Mouse (Mus musculus): ENCODE measurements around the gene Tab2.
A peak's percentile ranks its signal among the peaks of the same experiment; 100 is the strongest.

Tab2 gene

DNA sequence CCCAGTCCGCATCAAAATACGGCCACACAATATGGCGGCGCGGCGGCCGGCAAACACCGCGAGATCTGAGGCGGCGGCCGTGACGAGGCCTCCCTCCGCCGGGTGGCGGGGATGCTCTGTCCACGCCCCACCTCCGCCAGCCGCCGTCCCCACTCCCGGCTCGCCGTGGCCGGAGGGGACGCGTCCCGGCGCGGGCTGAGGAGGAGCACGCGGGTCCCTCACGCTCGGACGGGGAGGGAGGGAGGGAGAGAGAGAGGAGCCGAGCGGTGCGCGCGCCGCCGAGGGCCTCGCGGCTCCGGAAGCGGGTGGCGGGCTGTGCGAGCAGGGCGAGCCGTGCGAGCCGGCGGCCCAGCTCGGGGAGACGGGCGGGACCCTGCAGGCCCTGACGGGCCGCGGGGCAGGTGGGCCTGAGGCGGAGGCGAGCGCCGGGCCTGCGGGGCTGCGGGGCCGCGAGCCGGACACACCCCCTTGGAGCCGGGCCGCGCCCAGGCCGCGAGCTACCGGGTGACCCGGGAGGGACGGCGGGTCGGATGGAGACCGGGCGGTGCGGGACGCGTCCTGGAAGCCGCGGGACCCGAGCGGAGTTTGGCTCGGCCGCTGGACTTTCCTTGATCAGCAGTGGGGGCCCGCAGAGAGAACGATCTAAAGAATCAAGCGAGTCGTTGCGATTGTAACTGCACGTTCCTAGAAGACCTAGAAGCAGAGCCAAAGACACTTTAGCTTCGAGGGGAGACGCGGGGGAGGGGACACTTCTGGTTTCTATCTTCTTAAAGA, at the start of gene Tab2:
Gene Tab2, minus strand, starts transcription at position 3 of the 774 bp plus-strand sequence.
- DNase-seq (ENCODE audit: low read depth, low spot score) = peak; percentile 78

DNA sequence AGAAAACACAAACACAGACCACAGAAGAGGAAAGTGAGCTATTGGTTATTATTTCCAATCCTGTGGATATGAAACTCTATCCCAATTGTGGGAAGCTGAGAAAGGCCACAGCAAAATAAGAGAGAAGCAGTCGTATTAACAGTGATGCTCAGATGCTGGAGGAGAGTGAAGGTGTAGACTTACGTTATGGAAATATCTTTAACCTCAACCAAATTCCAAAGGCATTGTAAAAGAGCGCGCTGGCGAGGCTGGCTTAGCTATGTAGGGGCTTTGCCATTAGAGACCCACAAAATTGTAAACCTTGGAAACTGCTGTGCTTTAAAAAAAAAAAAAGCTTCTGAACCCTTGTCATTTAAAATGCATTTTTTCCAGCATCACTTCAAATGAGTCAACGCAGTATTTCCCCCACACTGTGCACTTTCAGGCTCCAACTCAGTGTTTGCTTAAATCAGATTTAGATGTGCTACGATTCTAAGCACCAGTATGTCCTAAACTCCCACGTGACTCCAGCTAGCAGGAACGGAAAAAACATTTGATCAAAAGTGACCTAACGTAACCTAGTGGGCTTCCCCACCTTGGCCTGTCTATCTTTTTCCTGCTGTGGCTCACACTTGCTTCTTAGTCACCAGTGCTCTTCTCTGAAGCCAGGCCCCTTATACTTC, 36.4 kb upstream of the Tab2 start:
- no peak for DNase-seq (ENCODE audit: low read depth, low spot score)

DNA sequence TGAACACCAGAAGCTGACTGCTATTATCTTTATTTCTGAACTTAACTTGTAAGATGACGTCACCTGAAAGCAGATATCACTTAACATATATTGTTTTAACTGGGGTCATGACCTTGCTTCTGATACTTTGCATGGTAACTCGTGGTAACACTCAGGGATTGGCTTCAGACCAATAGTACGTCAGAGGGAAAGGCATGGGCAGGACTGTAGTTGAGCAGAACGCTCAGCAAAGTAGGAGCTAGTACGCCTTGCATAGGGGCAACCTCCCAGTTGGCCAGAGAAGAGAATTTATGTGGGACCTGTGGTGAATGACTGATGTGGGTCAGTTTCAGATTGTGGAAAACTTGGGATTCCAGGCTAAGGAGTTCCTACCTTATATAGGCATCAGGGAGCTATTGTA, 35.6 kb upstream of the Tab2 start:
- no peak for DNase-seq (ENCODE audit: low read depth, low spot score)

DNA sequence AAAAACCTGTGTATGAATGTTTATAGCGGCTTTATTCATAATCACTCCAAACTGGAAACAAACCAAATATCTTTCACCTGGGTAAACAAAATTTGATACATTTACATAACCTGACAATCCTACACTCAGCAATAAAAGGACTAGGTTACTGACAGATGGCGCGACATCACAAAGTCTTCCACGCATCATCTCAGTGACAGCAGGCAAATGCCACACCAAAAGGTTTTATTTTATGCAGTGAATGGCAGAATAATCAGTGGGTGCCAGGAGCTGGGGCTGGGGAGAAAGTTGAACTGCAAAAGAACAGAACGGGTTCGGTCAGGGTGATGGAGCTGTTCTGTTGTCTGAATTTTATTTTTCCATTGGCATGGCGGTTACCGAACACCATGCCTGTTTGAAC, 31.5 kb upstream of the Tab2 start:
- no peak for DNase-seq (ENCODE audit: low read depth, low spot score)

DNA sequence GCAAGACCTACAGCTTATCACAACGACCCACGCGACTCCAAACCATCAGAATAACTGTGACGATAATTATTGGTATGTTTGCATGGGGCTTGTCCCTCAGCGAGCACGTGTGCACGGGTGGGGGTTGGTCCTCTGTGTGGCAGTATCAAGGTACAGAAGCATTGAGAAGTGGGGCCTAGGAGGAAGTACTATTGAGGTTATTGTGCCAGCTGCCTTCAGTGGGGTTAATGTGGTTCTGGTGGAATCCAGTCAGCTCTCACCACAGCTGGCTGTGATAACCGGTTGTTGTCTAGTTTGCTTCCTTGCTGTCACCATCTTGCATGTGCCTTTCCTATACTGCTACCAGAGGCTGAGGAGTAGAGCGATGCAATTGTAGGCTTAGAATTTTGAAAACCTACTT, 20.4 kb upstream of the Tab2 start:
- DNase-seq (ENCODE audit: low read depth, low spot score) = no peak

DNA sequence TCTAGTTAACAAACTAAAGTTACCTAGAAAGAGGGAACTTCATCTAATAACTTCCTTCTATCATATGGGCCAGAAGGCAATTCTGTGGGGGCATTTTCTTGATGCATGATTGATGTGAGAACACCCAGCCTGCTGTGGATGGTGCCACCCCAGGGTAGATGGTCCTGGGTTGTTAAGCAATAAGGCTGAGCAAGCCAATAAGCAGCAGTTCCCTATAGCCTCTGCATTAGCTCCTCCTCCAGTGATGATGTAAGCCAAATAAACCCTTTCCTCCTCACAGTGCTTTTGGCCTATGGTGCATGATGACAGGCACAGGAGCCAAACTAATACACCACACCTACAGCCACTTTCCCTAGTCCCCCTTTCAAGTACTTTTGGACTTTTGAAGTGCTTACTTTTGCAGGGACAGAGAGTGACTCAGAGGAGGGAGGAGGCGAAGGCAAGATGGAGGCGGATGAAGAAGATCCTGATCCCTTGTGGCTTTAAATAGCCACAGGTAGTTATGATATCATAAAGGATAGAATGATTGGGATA, 12.8 kb upstream of the Tab2 start:
- no peak for DNase-seq (ENCODE audit: low read depth, low spot score)

DNA sequence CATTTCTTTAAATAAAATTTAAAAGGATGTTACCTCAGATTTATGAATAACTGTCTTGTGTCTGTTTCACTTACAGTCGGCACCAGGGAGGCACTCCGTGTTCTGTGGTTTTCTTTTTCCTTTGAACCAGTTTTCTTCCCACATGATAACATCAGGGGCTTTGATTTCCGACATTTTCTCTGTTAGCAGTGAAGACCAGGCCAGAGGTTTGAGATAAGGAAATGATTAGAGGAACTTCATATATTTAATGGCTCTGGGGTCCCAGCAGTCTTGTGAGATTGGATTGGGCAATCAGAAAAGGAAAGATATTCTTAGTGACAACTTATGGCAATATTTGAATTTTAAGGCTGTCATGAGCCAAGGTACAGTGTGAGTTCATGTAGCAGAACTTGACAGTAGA, 11.1 kb upstream of the Tab2 start:
- DNase-seq (ENCODE audit: low read depth, low spot score) = no peak

DNA sequence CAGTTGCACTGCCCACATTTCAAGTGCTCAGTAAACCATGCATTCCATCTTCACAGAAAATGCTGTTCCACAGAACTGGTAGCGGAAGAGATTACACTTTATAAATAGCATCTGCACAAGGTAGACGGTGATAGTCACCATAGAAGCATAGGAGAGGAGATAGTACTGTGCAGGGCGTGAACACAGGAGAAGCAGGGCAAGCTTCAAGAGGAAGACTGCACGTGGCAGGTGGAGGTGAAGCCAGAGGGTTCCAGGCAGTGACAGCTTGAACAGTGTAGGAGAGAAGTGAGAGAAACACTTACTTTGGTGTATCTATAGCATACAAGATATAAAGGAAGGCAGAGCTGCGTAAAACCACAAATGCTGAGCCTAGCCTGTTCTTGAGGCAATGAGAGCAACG, 3.0 kb upstream of the Tab2 start:
- no peak for DNase-seq (ENCODE audit: low read depth, low spot score)

DNA sequence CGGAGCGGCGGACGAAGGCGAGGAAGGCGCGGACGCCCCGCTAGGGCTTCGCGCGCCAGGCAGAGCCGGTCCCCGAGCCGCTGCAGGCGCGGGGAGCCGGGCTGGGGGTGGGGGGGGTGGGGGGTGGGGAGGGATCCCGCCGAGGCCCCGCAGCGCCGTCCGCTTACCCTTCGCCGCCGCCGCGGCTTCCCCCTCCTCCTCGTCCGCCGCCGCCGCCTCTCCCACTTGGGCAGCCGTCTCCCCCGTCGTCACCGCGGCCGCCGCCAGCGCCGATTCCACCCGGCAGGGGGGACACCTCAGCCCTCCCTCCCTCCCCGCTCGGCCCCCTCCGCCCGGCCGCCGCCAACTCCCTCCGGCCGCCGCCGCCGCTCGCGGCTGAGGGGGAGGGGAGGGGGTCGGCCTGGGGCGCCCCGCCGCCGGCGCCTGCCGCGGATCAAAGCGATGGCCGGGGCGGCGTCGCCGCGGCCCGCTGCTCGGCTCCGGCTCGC, 352 bp downstream of the Tab2 start:
- DNase-seq (ENCODE audit: low read depth, low spot score) = no peak

DNA sequence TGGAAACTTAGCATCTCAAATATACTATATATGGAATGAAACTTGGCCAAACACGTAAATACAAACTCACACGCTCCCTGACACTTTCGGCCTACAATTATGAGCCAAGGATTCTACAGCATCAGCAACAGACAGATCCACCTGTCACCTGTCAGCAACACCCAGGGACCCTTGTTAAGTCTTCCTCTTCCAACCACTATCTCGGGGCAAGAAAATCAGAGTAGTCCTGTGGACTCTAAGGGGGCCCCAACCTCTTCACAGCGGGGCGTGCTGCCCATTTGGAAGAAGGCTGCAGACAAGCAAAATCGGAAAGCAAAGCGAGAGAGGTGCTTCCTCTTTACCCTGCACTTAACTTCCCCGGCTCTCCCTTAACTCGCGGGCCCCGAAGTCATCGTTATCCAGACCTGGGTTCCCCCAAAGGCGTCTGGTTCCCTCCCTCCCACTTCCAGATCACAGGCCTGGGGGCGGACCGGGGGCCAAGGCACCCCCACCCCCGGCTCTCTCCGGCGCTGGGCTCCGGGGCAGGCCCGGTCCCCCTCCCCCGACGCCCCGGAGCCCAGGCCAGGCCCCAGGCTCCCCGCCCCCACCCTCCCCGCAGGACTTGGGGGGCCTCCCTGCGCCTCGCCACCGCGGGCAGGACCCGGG, 919 bp downstream of the Tab2 start:
- peak; percentile 12 for DNase-seq (ENCODE audit: low read depth, low spot score)

DNA sequence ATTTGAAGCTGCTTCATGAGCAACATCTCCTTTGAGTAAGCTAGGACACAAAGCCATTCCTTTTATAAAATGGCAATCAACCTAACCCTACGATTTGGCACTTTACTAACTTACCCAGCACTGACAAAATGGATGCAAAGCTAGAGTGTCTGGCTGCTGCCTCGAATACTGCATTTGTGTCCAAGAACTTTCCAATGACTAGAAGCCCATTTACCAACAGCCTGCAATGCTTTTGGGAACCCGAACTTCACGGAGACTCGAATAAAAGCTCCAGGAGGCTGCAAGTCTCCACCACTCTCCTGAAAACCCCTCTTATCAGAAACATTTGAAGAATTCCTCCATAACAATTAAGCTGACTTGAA, 1.4 kb downstream of the Tab2 start:
- DNase-seq (ENCODE audit: low read depth, low spot score) = no peak

DNA sequence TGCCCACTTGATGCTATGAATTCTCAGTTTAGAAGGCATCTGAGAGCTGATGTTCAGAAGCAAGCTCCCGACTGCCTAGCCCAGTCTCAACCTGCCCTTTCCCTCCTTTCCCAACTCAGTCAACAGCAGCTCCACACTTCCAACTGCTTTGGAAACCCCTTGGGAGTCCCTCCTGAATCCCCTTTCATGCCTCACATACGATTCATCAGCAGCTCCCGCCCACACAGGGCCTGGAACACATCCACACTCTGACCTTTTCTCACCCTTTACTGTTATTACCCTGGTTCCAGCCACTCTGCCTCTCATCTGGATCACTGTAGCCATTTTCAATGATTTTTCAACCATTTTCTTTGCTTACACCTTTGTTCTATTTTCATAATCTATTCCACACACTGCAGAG, 13.0 kb downstream of the Tab2 start:
- DNase-seq (ENCODE audit: low read depth, low spot score) = no peak

DNA sequence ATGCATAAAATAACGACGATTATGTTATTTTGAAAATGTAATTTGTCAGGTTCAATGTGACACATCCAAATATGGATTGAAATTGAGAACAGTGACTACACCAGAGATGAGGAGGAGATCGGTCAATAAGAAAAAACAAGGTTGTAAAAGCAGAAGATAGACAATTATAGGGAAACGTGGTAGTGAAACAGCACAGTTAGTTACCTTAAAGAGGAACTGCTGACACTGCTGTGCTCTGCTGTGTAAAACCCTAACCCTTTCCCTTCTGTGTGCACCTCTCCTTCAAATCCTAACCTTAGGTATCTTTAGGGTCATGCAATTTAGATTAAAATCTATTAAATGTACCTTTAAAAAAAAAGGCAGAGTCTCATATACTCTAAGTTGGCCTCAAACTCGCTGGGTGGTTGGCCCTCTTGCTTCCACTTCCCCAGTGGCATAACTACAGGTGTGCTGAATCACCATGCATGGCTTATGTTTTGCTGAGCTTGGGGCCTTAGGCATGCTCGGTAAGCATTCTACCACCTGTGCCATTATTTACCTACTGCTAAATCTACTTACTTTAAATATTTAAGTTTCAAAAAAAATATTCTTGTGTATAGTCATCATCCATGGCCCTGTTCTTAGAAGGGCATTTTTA, 19.4 kb downstream of the Tab2 start:
- DNase-seq (ENCODE audit: low read depth, low spot score) = no peak

DNA sequence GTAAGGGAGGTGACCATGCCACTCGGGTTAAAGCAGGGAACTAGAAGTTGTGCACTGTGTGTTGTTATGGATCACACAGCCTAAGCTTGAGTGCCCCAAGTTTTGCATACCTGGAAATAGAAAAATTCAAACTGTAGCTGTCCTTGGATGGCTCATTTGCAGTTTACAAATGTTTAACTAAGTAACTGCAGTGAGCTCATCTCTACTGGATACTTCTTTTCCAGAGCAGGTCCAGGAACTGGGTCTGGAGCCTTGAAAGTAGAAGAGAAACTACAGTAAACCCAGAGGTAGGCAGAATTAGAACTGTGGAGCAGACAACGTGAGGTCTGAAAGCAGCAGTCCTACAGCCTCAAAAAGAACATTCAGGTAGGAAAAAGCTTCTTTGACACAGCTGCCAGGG, 23.1 kb downstream of the Tab2 start:
- no peak for DNase-seq (ENCODE audit: low read depth, low spot score)

DNA sequence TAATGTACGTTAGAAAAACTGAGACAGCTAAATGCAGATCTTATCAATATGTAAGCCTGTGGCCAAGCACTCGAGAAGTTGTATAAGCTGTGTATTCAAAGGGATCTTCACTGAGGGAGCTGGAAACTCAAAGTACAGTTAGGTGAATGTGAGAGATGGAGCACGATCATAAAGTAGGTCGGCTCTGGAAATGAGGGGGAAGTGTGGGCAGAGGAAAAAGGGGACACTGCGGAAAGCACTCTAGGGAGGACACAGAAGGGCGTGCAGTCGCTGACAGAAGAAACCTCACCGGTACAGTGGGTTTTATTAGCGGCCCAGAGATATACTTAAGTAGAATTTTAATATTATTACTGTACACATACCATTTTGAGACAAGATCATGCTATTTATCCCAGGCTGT, 27.0 kb downstream of the Tab2 start:
- no peak for DNase-seq (ENCODE audit: low read depth, low spot score)

DNA sequence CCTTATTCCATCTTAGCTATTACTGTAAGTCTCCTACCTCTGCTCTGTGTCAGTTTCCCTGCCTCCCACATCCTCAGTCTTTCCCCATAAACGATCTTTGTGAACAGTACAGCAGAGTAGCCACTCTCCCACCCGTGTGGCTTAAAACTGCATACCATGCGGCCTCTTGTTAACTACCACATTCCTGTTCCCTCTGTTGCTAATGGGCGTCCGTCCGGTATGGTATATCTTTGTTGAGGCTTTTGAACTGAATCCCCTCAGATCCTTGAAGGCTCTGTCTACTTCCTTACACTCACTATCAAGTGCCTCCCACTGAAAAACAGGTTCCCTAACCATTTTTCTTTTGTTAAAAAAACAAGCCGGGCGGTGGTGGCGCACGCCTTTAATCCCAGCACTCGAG, 30.5 kb downstream of the Tab2 start:
- DNase-seq (ENCODE audit: low read depth, low spot score) = peak; percentile 29

DNA sequence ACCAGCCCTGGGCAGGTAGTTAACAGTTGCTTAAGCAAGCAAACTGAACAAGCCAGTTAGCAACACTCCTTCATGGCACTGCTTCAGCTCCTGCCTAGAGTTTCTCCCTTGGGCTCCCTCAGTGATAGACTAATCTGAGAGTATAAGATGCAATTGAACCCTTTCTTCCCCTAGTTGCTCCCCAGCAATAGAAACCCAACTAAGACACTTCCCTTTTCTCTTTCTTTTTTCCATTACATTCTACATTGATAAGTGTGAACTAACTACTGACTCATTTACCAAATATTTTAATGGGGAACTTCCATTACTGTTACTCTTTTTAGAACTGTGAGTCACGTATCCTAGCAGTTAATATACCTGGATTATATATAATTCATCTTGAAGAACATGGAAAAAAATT, 32.6 kb downstream of the Tab2 start:
- no peak for DNase-seq (ENCODE audit: low read depth, low spot score)

DNA sequence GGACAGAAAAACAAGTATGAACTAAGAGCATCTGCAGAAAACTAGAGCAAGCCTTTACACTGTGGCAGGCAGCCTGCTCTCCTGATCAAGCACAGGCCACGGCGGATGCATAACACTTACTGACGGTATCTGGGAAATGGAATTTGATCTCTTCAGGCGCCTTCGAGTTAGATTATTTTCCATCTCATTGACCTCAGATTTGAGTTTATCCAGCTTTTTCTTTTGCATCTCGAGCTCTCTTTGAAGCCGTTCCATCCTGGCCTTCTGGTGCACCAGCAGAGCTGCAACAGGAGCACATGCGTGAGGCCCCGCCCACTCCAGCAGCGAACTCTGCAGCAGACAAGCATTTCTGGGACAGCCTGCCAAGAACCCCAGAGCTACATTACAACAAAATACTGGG, 44.8 kb downstream of the Tab2 start:
- DNase-seq (ENCODE audit: low read depth, low spot score) = no peak

DNA sequence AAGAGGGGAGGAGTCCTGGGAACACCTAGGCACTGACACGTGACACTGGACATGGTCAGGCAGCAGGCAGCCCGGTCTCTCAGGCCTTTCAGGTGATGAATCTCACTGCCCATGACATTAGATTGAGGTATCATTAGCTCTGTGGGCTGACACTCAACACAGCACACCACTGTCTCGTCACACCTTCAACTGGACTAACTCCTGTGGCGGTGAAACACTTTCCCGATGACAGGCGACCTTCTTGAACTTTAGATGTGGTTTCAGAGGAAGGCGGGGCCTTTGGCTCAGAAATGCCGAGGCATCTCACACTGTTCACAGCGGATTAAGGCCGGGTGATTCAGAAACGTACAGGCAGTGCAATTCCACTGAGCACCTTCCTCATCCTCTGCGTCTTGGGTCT, 48.9 kb downstream of the Tab2 start:
- DNase-seq (ENCODE audit: low read depth, low spot score) = no peak

DNA sequence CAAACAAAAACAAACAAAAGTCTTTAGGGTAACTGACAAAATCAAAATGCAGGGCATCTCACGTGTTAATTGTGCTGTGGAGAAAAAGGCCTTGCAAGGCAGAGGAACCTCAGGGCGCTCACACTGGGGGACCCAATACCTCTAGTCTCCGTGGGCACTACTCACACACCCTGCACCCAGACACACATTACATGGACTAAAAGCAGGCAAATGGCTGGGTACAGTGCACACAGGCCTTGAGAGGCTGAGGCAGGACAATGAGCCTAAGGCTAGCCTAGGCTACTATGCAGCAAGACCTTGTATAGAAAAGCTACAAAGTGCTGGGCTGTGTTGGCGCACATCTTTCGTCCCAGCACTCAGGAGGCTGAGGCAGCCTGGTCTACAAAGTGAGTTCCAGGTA, 51.9 kb downstream of the Tab2 start:
- DNase-seq (ENCODE audit: low read depth, low spot score) = no peak

DNA sequence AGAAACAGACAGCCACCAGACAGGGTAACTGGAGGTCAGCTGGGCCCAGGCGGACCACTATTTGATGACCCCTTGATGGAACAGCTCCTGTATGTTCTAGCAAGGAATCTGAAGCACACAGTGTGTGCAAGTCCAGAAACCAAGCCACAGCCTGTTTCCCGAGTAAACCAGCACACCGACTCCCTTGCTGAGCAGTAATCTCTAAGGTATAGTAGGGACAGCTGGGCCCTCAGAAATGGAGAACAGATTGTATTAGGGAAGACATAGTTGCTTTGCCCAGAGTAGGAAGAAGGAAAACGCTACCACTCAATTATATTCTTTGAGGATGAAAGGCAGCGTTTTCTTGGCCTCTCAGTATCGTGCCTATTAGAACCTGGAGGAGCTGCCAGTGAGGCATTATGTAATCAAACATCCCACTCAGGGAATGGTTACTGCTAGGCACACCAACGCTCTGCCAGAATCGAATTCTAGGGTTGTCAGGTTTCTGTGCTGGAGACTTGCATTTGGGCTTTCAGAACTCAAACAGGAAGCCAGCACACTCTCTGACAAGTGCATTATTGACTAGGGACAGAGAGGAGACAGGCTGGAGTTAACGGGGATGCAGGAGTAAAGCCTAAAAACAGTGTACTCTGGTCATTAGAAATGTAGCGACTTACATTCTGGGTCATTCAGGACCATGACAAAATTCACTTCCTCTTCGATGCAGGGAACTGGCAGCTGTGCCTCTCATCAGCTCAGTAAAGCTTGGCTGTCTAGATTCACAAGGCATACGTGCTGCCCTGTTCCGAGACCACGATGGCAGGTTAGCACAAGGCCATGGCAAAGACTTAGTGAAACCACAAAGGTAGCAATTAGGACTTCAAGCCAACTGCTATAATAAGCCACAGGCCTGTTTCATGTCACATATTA, 55.1 kb downstream of the Tab2 start:
- DNase-seq (ENCODE audit: low read depth, low spot score) = no peak

All from ES-CJ7 (cell line).